Mouse (Mus musculus): ENCODE measurements at regions not wholly inside any gene's neighbourhood (a gene's known extent, or its start where the extent isn't known, plus 50 kb on each side); places are given as distances from the start of the nearest gene placed in this dataset.

DNA sequence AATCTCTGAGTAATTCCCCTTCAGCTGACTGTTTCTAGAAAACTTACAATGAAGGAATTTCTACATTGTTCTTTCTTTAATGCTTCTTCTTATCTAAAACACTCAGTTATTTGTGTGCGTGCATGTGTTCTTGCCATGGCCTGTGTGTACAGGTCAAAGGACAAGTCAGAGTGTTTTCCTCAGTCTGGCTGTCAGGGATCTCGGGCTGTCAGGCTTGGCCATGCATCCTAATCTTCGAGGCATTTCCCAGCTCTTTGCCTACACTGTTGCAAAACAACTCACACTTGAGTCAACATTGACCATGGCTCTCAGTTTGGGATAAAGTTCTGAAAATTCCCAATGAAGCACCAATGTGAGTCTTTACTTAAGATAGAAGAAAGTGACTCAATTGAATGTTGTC, 688.5 kb downstream of the Fat4 start:
- no peak for TF ChIP-seq CTCF (IDR thresholded peaks at IDR 0.05; ENCODE audit: extremely low read depth, insufficient read depth, low read length)
- no peak for TF ChIP-seq POLR2A (IDR thresholded peaks at IDR 0.05; ENCODE audit: extremely low read depth, insufficient read depth, low read length)
- Histone ChIP-seq H3K4me3 (ENCODE audit: insufficient read depth, low read length) (no peak overlapping the region), H3K4me1 (ENCODE audit: control insufficient read depth, insufficient read depth, low read length) (no peaks in the 10 kb centered on the region), H3K27ac (ENCODE audit: insufficient read depth, low read length) (no peak overlapping the region)

GRCm38 (mm10) chr3:39591312-39591711, 704.6 kb downstream of the Fat4 start:
- no peak for TF ChIP-seq POLR2A (IDR thresholded peaks at IDR 0.05; ENCODE audit: extremely low read depth, insufficient read depth, low read length)
- TF ChIP-seq CTCF (IDR thresholded peaks at IDR 0.05; ENCODE audit: extremely low read depth, insufficient read depth, low read length): no peak
- H3K27ac ChIP-seq (ENCODE audit: insufficient read depth, low read length): no peak overlapping the region
- H3K4me1 ChIP-seq (ENCODE audit: control insufficient read depth, insufficient read depth, low read length): no peaks in the 10 kb centered on the region; the same call in 1 of the 2 replicates
- no peak overlapping the region for H3K4me3 ChIP-seq (ENCODE audit: insufficient read depth, low read length)

DNA sequence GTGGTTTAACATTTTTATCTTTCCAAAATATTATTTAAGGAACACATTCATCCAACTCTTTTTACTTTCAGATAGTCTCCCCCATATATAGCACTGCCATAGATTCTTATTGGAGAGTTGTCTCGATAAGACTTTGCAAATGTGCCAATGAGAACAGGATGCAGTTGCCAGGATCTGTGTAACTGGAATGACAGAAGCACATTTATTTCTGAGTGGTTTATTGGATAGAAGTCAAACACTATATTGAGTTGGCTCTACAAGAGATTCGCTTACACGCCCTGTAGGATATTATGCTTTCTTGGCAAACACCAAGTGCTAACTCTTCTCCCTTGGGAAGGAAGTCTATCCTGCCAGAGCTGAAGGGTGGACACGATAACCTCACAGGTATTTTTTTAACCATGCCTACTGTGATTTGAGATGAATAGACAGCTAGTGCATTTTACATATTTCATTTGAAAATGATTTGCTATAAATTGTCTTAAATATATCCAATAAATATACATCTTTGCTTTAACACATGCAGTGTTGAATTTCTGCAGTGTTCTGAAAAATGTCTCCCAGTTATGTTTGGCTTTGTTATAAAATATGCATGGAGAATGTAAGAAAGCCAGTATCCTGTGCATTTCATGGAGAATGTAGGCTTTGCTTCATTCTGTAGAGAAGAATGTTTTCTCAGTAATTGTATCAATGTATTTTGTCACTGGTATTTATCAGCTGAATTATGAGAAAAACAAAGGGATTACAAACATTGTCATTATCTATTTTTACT, 705.8 kb downstream of the Fat4 start:
- Histone ChIP-seq H3K27ac (ENCODE audit: insufficient read depth, low read length) (no peak overlapping the region), H3K4me1 (ENCODE audit: control insufficient read depth, insufficient read depth, low read length) (no peaks in the 10 kb centered on the region; the same call in 1 of the 2 replicates), H3K4me3 (ENCODE audit: insufficient read depth, low read length) (no peak overlapping the region)
- TF ChIP-seq CTCF (IDR thresholded peaks at IDR 0.05; ENCODE audit: extremely low read depth, insufficient read depth, low read length) (no peak), POLR2A (IDR thresholded peaks at IDR 0.05; ENCODE audit: extremely low read depth, insufficient read depth, low read length) (no peak)

DNA sequence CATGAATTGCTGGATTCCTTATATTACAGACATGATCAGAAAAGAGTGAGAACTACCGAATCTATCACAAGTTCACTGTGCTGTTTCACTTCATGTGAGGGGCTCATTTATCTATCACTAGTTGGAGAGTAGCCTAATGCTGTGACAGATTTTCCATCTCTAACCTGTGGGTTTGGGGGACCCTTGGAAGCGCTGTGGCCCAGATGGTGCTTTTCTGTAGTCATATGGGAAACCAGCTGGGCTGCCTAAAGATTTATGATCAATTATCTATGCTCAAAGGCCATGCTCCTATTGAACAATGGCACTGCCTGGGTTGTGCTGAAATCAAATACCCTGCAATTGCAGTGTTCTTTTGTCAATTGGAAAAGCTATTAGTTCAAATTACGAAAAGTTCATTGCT, 723.2 kb downstream of the Fat4 start:
- no peak overlapping the region for H3K4me3 ChIP-seq (ENCODE audit: insufficient read depth, low read length)
- H3K27ac ChIP-seq (ENCODE audit: insufficient read depth, low read length): no peak overlapping the region
- TF ChIP-seq POLR2A (IDR thresholded peaks at IDR 0.05; ENCODE audit: extremely low read depth, insufficient read depth, low read length): no peak
- no peak for TF ChIP-seq CTCF (IDR thresholded peaks at IDR 0.05; ENCODE audit: extremely low read depth, insufficient read depth, low read length)
- no peaks in the 10 kb centered on the region for H3K4me1 ChIP-seq (ENCODE audit: control insufficient read depth, insufficient read depth, low read length)

GRCm38 (mm10) chr3:39612408-39612807, 725.7 kb downstream of the Fat4 start:
- no peaks in the 10 kb centered on the region for H3K4me1 ChIP-seq (ENCODE audit: control insufficient read depth, insufficient read depth, low read length)
- no peak for TF ChIP-seq CTCF (IDR thresholded peaks at IDR 0.05; ENCODE audit: extremely low read depth, insufficient read depth, low read length)
- no peak for TF ChIP-seq POLR2A (IDR thresholded peaks at IDR 0.05; ENCODE audit: extremely low read depth, insufficient read depth, low read length)
- H3K4me3 ChIP-seq (ENCODE audit: insufficient read depth, low read length): no peak overlapping the region
- H3K27ac ChIP-seq (ENCODE audit: insufficient read depth, low read length): no peak overlapping the region

- Histone ChIP-seq H3K4me3 (ENCODE audit: insufficient read depth, low read length) (no peak overlapping the region), H3K4me1 (ENCODE audit: control insufficient read depth, insufficient read depth, low read length) (no peaks in the 10 kb centered on the region), H3K27ac (ENCODE audit: insufficient read depth, low read length) (no peak overlapping the region)
- TF ChIP-seq POLR2A (IDR thresholded peaks at IDR 0.05; ENCODE audit: extremely low read depth, insufficient read depth, low read length) (no peak), CTCF (IDR thresholded peaks at IDR 0.05; ENCODE audit: extremely low read depth, insufficient read depth, low read length) (no peak)
Observed at GRCm38 (mm10) chr3:39637924-39638323, 751.2 kb downstream of the Fat4 start.

DNA sequence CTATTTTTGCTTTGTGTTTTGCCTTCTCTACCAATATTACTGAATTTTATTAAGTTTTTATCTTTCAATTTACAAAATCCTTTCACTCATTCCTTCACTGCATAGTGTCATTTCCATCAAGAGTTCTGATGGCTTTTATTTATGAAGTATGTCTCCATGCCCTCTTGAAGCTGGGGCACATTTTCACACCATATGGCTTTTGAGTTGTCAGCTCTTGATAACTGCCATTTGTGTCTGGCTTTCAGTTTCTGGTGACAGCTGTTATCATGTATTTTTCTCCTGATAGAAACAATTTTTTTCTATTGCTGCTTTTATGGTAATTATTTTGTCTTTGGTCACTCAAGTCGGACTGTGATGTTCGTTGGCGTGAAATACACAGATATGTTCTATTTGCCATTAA, 756.5 kb downstream of the Fat4 start:
- no peak for TF ChIP-seq CTCF (IDR thresholded peaks at IDR 0.05; ENCODE audit: extremely low read depth, insufficient read depth, low read length)
- no peak for TF ChIP-seq POLR2A (IDR thresholded peaks at IDR 0.05; ENCODE audit: extremely low read depth, insufficient read depth, low read length)
- H3K4me1 ChIP-seq (ENCODE audit: control insufficient read depth, insufficient read depth, low read length): no peaks in the 10 kb centered on the region
- H3K4me3 ChIP-seq (ENCODE audit: insufficient read depth, low read length): no peak overlapping the region
- no peak overlapping the region for H3K27ac ChIP-seq (ENCODE audit: insufficient read depth, low read length)

DNA sequence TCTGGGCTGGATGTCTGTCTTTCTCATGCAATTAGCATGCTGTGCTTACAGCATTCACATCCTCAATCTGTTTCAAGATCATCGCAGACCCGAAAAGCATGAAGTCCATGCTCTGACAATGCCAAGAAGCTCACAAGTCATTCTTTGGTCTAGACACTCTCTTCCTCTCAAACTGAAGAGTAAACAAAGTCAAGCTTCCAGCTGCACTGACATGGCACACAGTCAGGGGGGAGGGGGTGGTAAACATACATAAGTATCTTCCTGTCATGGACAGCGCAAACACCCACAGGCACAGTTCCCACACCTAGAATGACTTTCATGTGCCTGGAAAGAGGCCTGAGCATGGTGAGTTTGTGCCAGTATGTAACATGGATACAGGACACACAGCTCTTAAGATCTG, 780.1 kb downstream of the Fat4 start:
- Histone ChIP-seq H3K27ac (ENCODE audit: insufficient read depth, low read length) (no peak overlapping the region), H3K4me1 (ENCODE audit: control insufficient read depth, insufficient read depth, low read length) (no peaks in the 10 kb centered on the region), H3K4me3 (ENCODE audit: insufficient read depth, low read length) (no peak overlapping the region)
- TF ChIP-seq CTCF (IDR thresholded peaks at IDR 0.05; ENCODE audit: extremely low read depth, insufficient read depth, low read length) (no peak), POLR2A (IDR thresholded peaks at IDR 0.05; ENCODE audit: extremely low read depth, insufficient read depth, low read length) (no peak)

- H3K27ac ChIP-seq (ENCODE audit: insufficient read depth, low read length): no peak overlapping the region
- no peak for TF ChIP-seq CTCF (IDR thresholded peaks at IDR 0.05; ENCODE audit: extremely low read depth, insufficient read depth, low read length)
- TF ChIP-seq POLR2A (IDR thresholded peaks at IDR 0.05; ENCODE audit: extremely low read depth, insufficient read depth, low read length): no peak
- H3K4me1 ChIP-seq (ENCODE audit: control insufficient read depth, insufficient read depth, low read length): no peaks in the 10 kb centered on the region
- H3K4me3 ChIP-seq (ENCODE audit: insufficient read depth, low read length): no peak overlapping the region
Observed at GRCm38 (mm10) chr3:39669145-39669544, 782.4 kb downstream of the Fat4 start.

GRCm38 (mm10) chr3:39673997-39674396, 787.3 kb downstream of the Fat4 start:
- Histone ChIP-seq H3K27ac (ENCODE audit: insufficient read depth, low read length) (no peak overlapping the region), H3K4me1 (ENCODE audit: control insufficient read depth, insufficient read depth, low read length) (no peaks in the 10 kb centered on the region), H3K4me3 (ENCODE audit: insufficient read depth, low read length) (no peak overlapping the region)
- TF ChIP-seq POLR2A (IDR thresholded peaks at IDR 0.05; ENCODE audit: extremely low read depth, insufficient read depth, low read length) (no peak), CTCF (IDR thresholded peaks at IDR 0.05; ENCODE audit: extremely low read depth, insufficient read depth, low read length) (no peak)

All from cortical plate, adult 2 months (tissue).